Mouse (Mus musculus) central nervous system, embryonic 11.5 days (tissue): ENCODE measurements around the gene Kbtbd3. TPM values are rescaled to one million over a fixed set of nuclear protein-coding genes. Genes with fewer than 3 reads are reported as not detected.

Experiments used
- polyA plus RNA-seq: library from polyadenylated mRNA; depleted of rRNA; stranded (reverse); fragments of >200 nt; gene quantifications from 2 replicates; pipeline ENCODE4 v1.2.3, GENCODE M21; 2012; rRNA removed

The Kbtbd3 gene
- polyA plus RNA-seq: 2.0 and 4.0 TPM in 2 replicates

GRCm38 (mm10) chr9:4309351-4310085 lies at the start of gene Kbtbd3, which contains the start of gene Aasdhppt:
Gene Kbtbd3, plus strand, starts transcription at chr9:4309833.
Gene Aasdhppt, minus strand, starts transcription at chr9:4309471.

DNA sequence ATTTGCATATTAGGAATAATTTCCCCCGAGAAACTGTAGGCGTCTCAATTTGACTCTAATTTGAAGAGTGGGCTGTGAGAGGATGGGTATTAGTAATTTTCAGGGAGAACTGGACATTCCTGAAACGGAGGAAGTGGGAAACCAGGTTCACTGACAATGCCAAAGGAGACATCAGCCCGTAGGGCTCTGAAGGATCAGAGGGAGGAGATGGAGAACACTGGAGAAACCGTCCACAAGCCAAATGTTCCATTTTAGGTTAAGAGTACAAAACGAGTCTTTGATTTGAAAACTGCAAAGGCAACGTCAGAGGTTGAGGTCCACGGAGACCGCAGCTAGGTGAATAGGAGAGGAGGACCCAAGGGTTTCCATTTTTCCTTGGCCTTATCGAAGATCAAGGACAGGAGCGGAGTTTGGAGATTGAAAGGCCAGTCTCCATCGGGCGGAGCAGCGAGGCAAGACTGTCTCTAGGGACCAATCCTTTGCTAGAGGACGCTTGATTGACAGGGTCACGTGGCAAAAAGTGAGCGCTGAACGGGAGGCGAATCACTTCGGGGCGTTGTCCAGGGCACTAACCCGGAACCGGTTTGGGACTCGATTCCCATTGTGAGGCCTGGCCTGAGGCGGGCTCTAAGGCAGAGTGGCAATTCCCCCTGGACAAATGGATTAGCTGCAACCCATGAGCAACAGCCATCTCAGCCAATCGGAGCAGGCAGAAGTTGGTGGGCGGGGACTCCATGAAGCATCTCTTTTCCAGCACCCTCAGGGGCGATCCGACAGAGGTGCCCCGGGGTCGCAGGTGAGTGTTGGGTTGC lies 66.4 kb downstream of the Kbtbd3 start, which contains the start of gene Msantd4:
TSS of gene Msantd4 (plus strand) at position 735 of the 812 bp plus-strand sequence.

Other genes with a start within 250 kb of the Kbtbd3 start
- gene Aasdhppt, start 362 bp upstream of the Kbtbd3 start, polyA plus RNA-seq: 7.9 and 12.5 TPM in 2 replicates
- 44.0 and 63.0 TPM in 2 replicates for gene Msantd4, start 66.7 kb downstream of the Kbtbd3 start, polyA plus RNA-seq